Mouse (Mus musculus) ES-E14 (cell line): ENCODE results near the gene Tnks2.

Experiments
- CHD2 ChIP-seq: IDR thresholded peaks from 2 replicates; pipeline ENCODE4 v1.6.1; 2014; ENCODE audit warnings: mild to moderate bottlenecking, low read depth, low read length, inconsistent platforms
- ZC3H11A ChIP-seq: IDR thresholded peaks from 2 replicates; pipeline ENCODE4 v1.6.1; 2012; ENCODE audit warnings: low read depth, mild to moderate bottlenecking, inconsistent platforms, low read length, borderline replicate concordance
- ZNF384 ChIP-seq: IDR thresholded peaks from 2 replicates; pipeline ENCODE4 v1.6.1; 2012; ENCODE audit warnings: low read depth, low read length, inconsistent platforms

DNA sequence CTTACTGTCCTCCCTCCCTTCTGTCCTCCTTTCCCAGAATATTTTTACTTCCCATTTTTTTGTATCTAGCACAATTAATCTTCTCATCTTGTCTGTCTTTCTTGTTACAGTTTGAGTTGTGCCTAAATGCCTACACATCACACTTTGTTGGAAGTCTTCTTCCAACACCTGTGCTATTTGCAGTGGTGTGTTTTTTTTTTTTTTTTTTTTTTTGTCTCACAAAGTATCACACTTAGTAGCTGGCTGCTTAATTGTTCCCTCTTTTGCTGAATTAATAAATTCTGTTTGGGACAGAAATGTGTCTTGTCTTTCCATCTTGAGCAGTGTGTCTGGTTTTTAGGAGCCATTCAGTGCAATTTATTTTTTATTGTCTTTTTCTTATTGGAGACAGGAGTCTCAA, 95.8 kb downstream of the Tnks2 start:
- TF ChIP-seq ZC3H11A: no peak
- TF ChIP-seq CHD2: no peak
- TF ChIP-seq ZNF384: 0 out of 2 replicates have a peak, but pooled peaks have one; percentile 20
